Mouse (Mus musculus) CH12.LX (cell line): Measurements from ENCODE around the gene Nr2c2ap. TPM values are rescaled to one million over a fixed set of nuclear protein-coding genes. Genes with fewer than 3 reads are reported as not detected.

Experiments used
- DNase-seq: peaks from one replicate; pipeline ENCODE4 v3.0.0-alpha.2; 2013; ENCODE audit errors: extremely low read depth
- H3K27ac ChIP-seq: 2 replicates; pipeline ENCODE4 v1.5.1; 2012; ENCODE audit warnings: low read depth, mild to moderate bottlenecking, control low read depth, moderate library complexity; ENCODE audit not compliant: insufficient read depth
- H3K27me3 ChIP-seq: replicated peaks from 2 replicates; pipeline ENCODE3; 2012; ENCODE audit warnings: inconsistent platforms
- H3K36me3 ChIP-seq, 2 experiments: replicated peaks in 1 of 2; 2 replicates each; pipeline versions ENCODE3 to v1.6.1; 2012; ENCODE audit warnings: inconsistent platforms in 1 of 2, low read length in 1 of 2, mild to moderate bottlenecking in 1 of 2, mixed read lengths in 1 of 2, moderate library complexity in 1 of 2; ENCODE audit not compliant: control insufficient read depth in 1 of 2, insufficient read depth in 1 of 2
- H3K4me1 ChIP-seq, 2 experiments: 2 replicates each; pipeline ENCODE4 v1.6.1; 2012; ENCODE audit warnings: inconsistent platforms in 1 of 2, moderate library complexity in 1 of 2; ENCODE audit not compliant: insufficient read depth in 2 of 2, control insufficient read depth in 1 of 2
- H3K4me2 ChIP-seq: 2 replicates; pipeline ENCODE4 v1.6.1; 2012; ENCODE audit warnings: low read depth, mild to moderate bottlenecking, control low read depth; ENCODE audit not compliant: poor library complexity, insufficient read depth, severe bottlenecking
- H3K4me3 ChIP-seq, 3 experiments: fragments of 150-350 bp in 1 of 3; sonication (generic) in 1 of 3; replicated peaks in 1 of 3; 2 replicates each; pipeline versions ENCODE3 to v1.5.1; 2011 to 2012; ENCODE audit warnings: low read depth in 2 of 3, low read length in 2 of 3, mild to moderate bottlenecking in 2 of 3, moderate library complexity in 2 of 3, control low read depth in 1 of 3, improper control_type of control experiment in 1 of 3, inconsistent platforms in 1 of 3, mixed read lengths in 1 of 3; ENCODE audit not compliant: poor library complexity in 1 of 3
- H3K79me2 ChIP-seq: replicated peaks from 2 replicates; pipeline ENCODE4 v1.6.1; 2012; ENCODE audit warnings: mild to moderate bottlenecking, moderate library complexity; ENCODE audit not compliant: control insufficient read depth, poor library complexity, insufficient read depth, severe bottlenecking; ENCODE audit errors: extremely low read depth
- H3K9ac ChIP-seq: 2 replicates; pipeline ENCODE4 v1.6.1; 2012; ENCODE audit warnings: low read depth, mild to moderate bottlenecking, control low read depth, moderate library complexity; ENCODE audit not compliant: insufficient read depth
- H3K9me3 ChIP-seq: replicated peaks from 2 replicates; pipeline ENCODE3; 2012; ENCODE audit warnings: low read length, inconsistent platforms, mixed read lengths
- BHLHE40 ChIP-seq: IDR thresholded peaks from 2 replicates; pipeline ENCODE4 v1.6.1; 2011; ENCODE audit warnings: mild to moderate bottlenecking, low read depth, low read length, improper control_type of control experiment
- CHD1 ChIP-seq: IDR thresholded peaks from 2 replicates; pipeline ENCODE4 v1.6.1; 2012; ENCODE audit warnings: low read depth, low read length, improper control_type of control experiment, inconsistent platforms
- CHD2 ChIP-seq: IDR thresholded peaks from 2 replicates; pipeline ENCODE4 v1.6.1; 2011; ENCODE audit warnings: low read length, improper control_type of control experiment
- CTCF ChIP-seq, 2 experiments: IDR thresholded peaks in 1 of 2; conservative IDR thresholded peaks in 1 of 2; 2 replicates each; pipeline ENCODE4 v1.5.1; 2011 to 2012; ENCODE audit warnings: low read depth in 2 of 2, low read length in 2 of 2, improper control_type of control experiment in 1 of 2, inconsistent platforms in 1 of 2, mild to moderate bottlenecking in 1 of 2, moderate library complexity in 1 of 2
- E2F4 ChIP-seq: IDR thresholded peaks from 2 replicates; pipeline ENCODE4 v1.6.1; 2011; ENCODE audit warnings: low read depth, low read length, improper control_type of control experiment; ENCODE audit not compliant: insufficient replicate concordance
- ELF1 ChIP-seq: IDR thresholded peaks from 2 replicates; pipeline ENCODE4 v1.6.1; 2014; ENCODE audit warnings: low read depth, mild to moderate bottlenecking, inconsistent platforms, low read length, improper control_type of control experiment
- EP300 ChIP-seq: IDR thresholded peaks from 2 replicates; pipeline ENCODE4 v1.6.1; 2011; ENCODE audit warnings: low read length, improper control_type of control experiment
- ETS1 ChIP-seq: conservative IDR thresholded peaks from 2 replicates; pipeline ENCODE4 v1.6.1; 2012; ENCODE audit warnings: low read depth, mild to moderate bottlenecking, inconsistent platforms, low read length, improper control_type of control experiment, moderate library complexity
- GABPA ChIP-seq: IDR thresholded peaks from 2 replicates; pipeline ENCODE4 v1.6.1; 2012; ENCODE audit warnings: low read depth, low read length, improper control_type of control experiment, inconsistent platforms; ENCODE audit not compliant: insufficient replicate concordance
- HCFC1 ChIP-seq: IDR thresholded peaks from 2 replicates; pipeline ENCODE4 v1.6.1; 2012; ENCODE audit warnings: low read depth, mild to moderate bottlenecking, inconsistent platforms, low read length, improper control_type of control experiment
- IRF4 ChIP-seq: IDR thresholded peaks from 2 replicates; pipeline ENCODE4 v1.6.1; 2014; ENCODE audit warnings: low read depth, mild to moderate bottlenecking, inconsistent platforms, low read length, improper control_type of control experiment
- JUN ChIP-seq: IDR thresholded peaks from 2 replicates; pipeline ENCODE4 v1.6.1; 2011; ENCODE audit warnings: low read depth, mild to moderate bottlenecking, low read length, improper control_type of control experiment, moderate library complexity; ENCODE audit not compliant: insufficient read depth
- KAT2A ChIP-seq: IDR thresholded peaks from 2 replicates; pipeline ENCODE4 v1.6.1; 2012; ENCODE audit warnings: low read length, improper control_type of control experiment, inconsistent platforms; ENCODE audit not compliant: insufficient replicate concordance
- MAFK ChIP-seq: IDR thresholded peaks from 2 replicates; pipeline ENCODE4 v1.6.1; 2011; ENCODE audit warnings: low read length, improper control_type of control experiment; ENCODE audit not compliant: insufficient replicate concordance
- MAX ChIP-seq: IDR thresholded peaks from 2 replicates; pipeline ENCODE4 v1.6.1; 2011; ENCODE audit warnings: low read length, improper control_type of control experiment
- MAZ ChIP-seq: IDR thresholded peaks from 2 replicates; pipeline ENCODE4 v1.6.1; 2012; ENCODE audit warnings: low read depth, mild to moderate bottlenecking, inconsistent platforms, low read length, improper control_type of control experiment, moderate library complexity
- MEF2A ChIP-seq: IDR thresholded peaks from 2 replicates; pipeline ENCODE4 v1.6.1; 2014; ENCODE audit warnings: low read depth, mild to moderate bottlenecking, inconsistent platforms, low read length, improper control_type of control experiment, borderline replicate concordance
- MXI1 ChIP-seq: IDR thresholded peaks from 2 replicates; pipeline ENCODE4 v1.6.1; 2011; ENCODE audit warnings: mild to moderate bottlenecking, low read depth, low read length, improper control_type of control experiment
- MYC ChIP-seq: IDR thresholded peaks from 2 replicates; pipeline ENCODE4 v1.6.1; 2011; ENCODE audit warnings: low read depth, mild to moderate bottlenecking, improper control_type of control experiment, low read length
- NRF1 ChIP-seq: IDR thresholded peaks from 2 replicates; pipeline ENCODE4 v1.6.1; 2014; ENCODE audit warnings: low read depth, mild to moderate bottlenecking, inconsistent platforms, low read length, improper control_type of control experiment, moderate library complexity
- PAX5 ChIP-seq: IDR thresholded peaks from 2 replicates; pipeline ENCODE4 v1.6.1; 2012; ENCODE audit warnings: low read length, inconsistent platforms, mixed read lengths
- POLR2A ChIP-seq: IDR thresholded peaks from 2 replicates; pipeline ENCODE4 v1.6.1; 2011; ENCODE audit warnings: low read depth, mild to moderate bottlenecking, improper control_type of control experiment, low read length
- POLR2AphosphoS2 ChIP-seq: IDR thresholded peaks from 2 replicates; pipeline ENCODE4 v1.6.1; 2011; ENCODE audit warnings: low read depth, low read length, improper control_type of control experiment
- RCOR1 ChIP-seq: conservative IDR thresholded peaks from 2 replicates; pipeline ENCODE4 v1.6.1; 2012; ENCODE audit warnings: low read depth, mild to moderate bottlenecking, inconsistent platforms, low read length, improper control_type of control experiment
- SIN3A ChIP-seq: IDR thresholded peaks from 2 replicates; pipeline ENCODE4 v1.6.1; 2012; ENCODE audit warnings: low read length, improper control_type of control experiment, inconsistent platforms
- SMC3 ChIP-seq: IDR thresholded peaks from 2 replicates; pipeline ENCODE4 v1.6.1; 2011; ENCODE audit warnings: low read depth, low read length, improper control_type of control experiment
- TBP ChIP-seq: conservative IDR thresholded peaks from 2 replicates; pipeline ENCODE4 v1.6.1; 2011; ENCODE audit warnings: low read depth, low read length, improper control_type of control experiment
- UBTF ChIP-seq: IDR thresholded peaks from 2 replicates; pipeline ENCODE4 v1.6.1; 2012; ENCODE audit warnings: low read depth, mild to moderate bottlenecking, inconsistent platforms, low read length, improper control_type of control experiment, moderate library complexity
- USF1 ChIP-seq: IDR thresholded peaks from 2 replicates; pipeline ENCODE4 v1.6.1; 2014; ENCODE audit warnings: low read depth, mild to moderate bottlenecking, inconsistent platforms, low read length, improper control_type of control experiment
- USF2 ChIP-seq: conservative IDR thresholded peaks from 2 replicates; pipeline ENCODE4 v1.6.1; 2011; ENCODE audit warnings: low read depth, low read length, improper control_type of control experiment
- ZC3H11A ChIP-seq: IDR thresholded peaks from 2 replicates; pipeline ENCODE4 v1.6.1; 2012; ENCODE audit warnings: low read depth, mild to moderate bottlenecking, inconsistent platforms, low read length, improper control_type of control experiment
- ZKSCAN1 ChIP-seq: IDR thresholded peaks from 2 replicates; pipeline ENCODE4 v1.6.1; 2012; ENCODE audit warnings: low read depth, inconsistent platforms, low read length, improper control_type of control experiment, borderline replicate concordance
- ZMIZ1 ChIP-seq: IDR thresholded peaks from 2 replicates; pipeline ENCODE4 v1.6.1; 2012; ENCODE audit warnings: low read depth, mild to moderate bottlenecking, inconsistent platforms, low read length, improper control_type of control experiment
- dilution Hi-C: fragments of 300-500 bp; cut with MboI; formaldehyde crosslinking; loops from 2 replicates; pipeline ENCODE4 v1.14.3; 2020; ENCODE audit warnings: low sequenced_read_pairs; ENCODE audit not compliant: extremely low pct_unique_long_range_greater_than_20kb, extremely low pct_ligation_motif_present
- in situ Hi-C: fragments of 300-500 bp; cut with MboI; formaldehyde crosslinking; loops from 3 replicates; pipeline ENCODE4 v1.14.3; 2019; ENCODE audit warnings: low sequenced_read_pairs, low pct_ligation_motif_present, low pct_unique_long_range_greater_than_20kb, mixed read lengths
- polyA plus RNA-seq: library from polyadenylated mRNA; unstranded; fragments of >175 nt; gene quantifications from 2 replicates; pipeline ENCODE4 v1.2.1, GENCODE M21; 2012; ENCODE audit warnings: low read depth; ENCODE audit not compliant: insufficient read length
- total RNA-seq, 2 experiments: library from RNA; depleted of rRNA; stranded (reverse); fragments of 300-350 nt in 1 of 2; fragments of >200 nt in 1 of 2; gene quantifications; 2 replicates each; pipeline ENCODE4 v1.2.3; 2012 to 2014

Gene Nr2c2ap
- total and polyA plus RNA-seq, 3 experiments = 16.4 to 61.3 (median 22.7) TPM

DNA sequence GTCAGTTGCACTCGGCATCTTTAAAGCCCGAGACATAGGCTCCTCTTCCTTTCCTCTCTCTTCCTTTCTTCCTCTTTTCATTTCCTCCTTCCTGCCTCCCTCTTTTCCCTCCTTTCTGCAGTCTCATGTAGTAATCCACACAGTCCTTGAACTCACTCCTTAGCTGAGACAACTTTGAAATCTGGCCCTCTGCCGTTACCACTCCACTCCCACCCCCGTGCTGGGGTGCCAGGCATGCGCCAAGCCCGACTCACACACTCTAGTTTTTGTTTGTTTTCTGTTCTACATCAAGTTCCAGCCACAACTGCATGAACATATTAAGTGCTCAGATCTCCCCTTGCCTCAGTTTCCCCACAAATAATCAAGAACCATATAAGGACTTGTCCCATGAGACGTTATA, 26.2 kb upstream of the Nr2c2ap start:
- Histone ChIP-seq H3K4me2 (peak overlapping the region; percentile 25), H3K4me1 (peaks cover 8 to 58% of the 10 kb centered on the region in 2 experiments), H3K9me3 (no peaks in the 10 kb centered on the region), H3K27ac (no peak overlapping the region), H3K9ac (no peak overlapping the region), H3K79me2 (no peaks in the 10 kb centered on the region), H3K36me3 (peaks cover 0 to 60% of the 10 kb centered on the region in 2 experiments), H3K4me3 (no peak overlapping the region), H3K27me3 (no peaks in the 10 kb centered on the region)
- DNase-seq = no peak
- dilution Hi-C loops (no loop called here), in situ Hi-C loops (no loop called here)
- no peak for TF ChIP-seq USF1

DNA sequence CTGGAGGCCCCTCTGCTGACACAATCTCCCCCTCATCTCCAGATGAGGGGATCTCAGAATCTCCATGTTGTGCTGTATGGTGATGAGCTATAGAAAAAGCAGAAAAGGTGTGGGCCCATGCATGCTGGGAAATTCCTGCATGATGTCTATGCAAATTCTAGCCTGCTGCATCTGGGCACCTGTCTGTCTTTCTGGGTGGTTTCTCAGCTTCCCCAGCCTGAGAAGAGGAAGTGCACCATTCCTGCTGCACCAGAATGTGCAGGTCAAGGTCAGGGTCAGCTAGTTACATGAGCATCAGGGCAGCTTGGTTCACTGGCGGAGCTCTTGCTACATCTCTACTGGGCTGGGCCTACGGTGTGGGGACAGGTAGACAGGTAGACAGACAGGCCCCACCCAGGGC, 20.7 kb upstream of the Nr2c2ap start:
- dilution Hi-C loops = no loop called here
- Histone ChIP-seq H3K27me3 (no peaks in the 10 kb centered on the region), H3K79me2 (no peaks in the 10 kb centered on the region), H3K4me2 (peak overlapping the region; percentile 25), H3K4me3 (peak overlapping the region in 1 of 3 experiments; percentile 65), H3K4me1 (peaks cover 35 to 90% of the 10 kb centered on the region in 2 experiments), H3K36me3 (peaks cover 0 to 22% of the 10 kb centered on the region in 2 experiments), H3K27ac (peak overlapping the region; percentile 47), H3K9ac (no peak overlapping the region), H3K9me3 (peaks cover 10% of the 10 kb centered on the region)
- in situ Hi-C loops = no loop called here
- peak; percentile 84 for DNase-seq
- peak; percentile 58 for TF ChIP-seq CHD2
- peak; percentile 53; the same call in 1 of the 2 replicates for TF ChIP-seq SIN3A
- no peak for TF ChIP-seq POLR2AphosphoS2
- peak; percentile 75; the same call in 1 of the 2 replicates for TF ChIP-seq MEF2A
- TF ChIP-seq ETS1 = peak; percentile 80
- peak; percentile 81 for TF ChIP-seq BHLHE40
- TF ChIP-seq CTCF (conservative IDR thresholded peaks at IDR 0.05 in 1 of 2, IDR thresholded peaks at IDR 0.05 in 1 of 2; ENCODE audit: low read depth in 2 of 2, low read length in 2 of 2) = no peak
- TF ChIP-seq ELF1 = peak; percentile 70
- TF ChIP-seq MYC = peak; percentile 91
- no peak for TF ChIP-seq GABPA
- peak; percentile 94 for TF ChIP-seq EP300
- TF ChIP-seq ZKSCAN1 = no peak
- TF ChIP-seq MAX = peak; percentile 63; the same call in 1 of the 2 replicates
- TF ChIP-seq CHD1 = no peak
- no peak for TF ChIP-seq MAFK
- peak; percentile 31; the same call in 1 of the 2 replicates for TF ChIP-seq NRF1
- TF ChIP-seq JUN = no peak; the same call in 1 of the 2 replicates
- 0 out of 2 replicates have a peak, but pooled peaks have one; percentile 11 for TF ChIP-seq HCFC1
- no peak for TF ChIP-seq ZMIZ1
- no peak for TF ChIP-seq USF2
- TF ChIP-seq UBTF = no peak
- TF ChIP-seq RCOR1 = peak; percentile 97
- TF ChIP-seq IRF4 = peak; percentile 84
- TF ChIP-seq ZC3H11A = no peak
- 0 out of 2 replicates have a peak, but pooled peaks have one; percentile 40 for TF ChIP-seq MAZ
- TF ChIP-seq E2F4 = no peak
- no peak for TF ChIP-seq PAX5
- 0 out of 2 replicates have a peak, but pooled peaks have one; percentile 31 for TF ChIP-seq POLR2A
- no peak for TF ChIP-seq KAT2A
- TF ChIP-seq TBP = no peak
- TF ChIP-seq SMC3 = peak; percentile 15; the same call in 1 of the 2 replicates
- TF ChIP-seq MXI1 = no peak; the same call in 1 of the 2 replicates
- TF ChIP-seq USF1 = no peak
